Mouse (Mus musculus) ES-E14 (cell line): Measurements from ENCODE around the gene Fanca.

Experiments used
- CHD2 ChIP-seq: IDR thresholded peaks from 2 replicates; pipeline ENCODE4 v1.6.1; 2014; ENCODE audit warnings: mild to moderate bottlenecking, low read depth, low read length, inconsistent platforms
- HCFC1 ChIP-seq: IDR thresholded peaks from 2 replicates; pipeline ENCODE4 v1.6.1; 2012; ENCODE audit warnings: low read length, inconsistent platforms, borderline replicate concordance; ENCODE audit not compliant: insufficient read depth
- ZC3H11A ChIP-seq: IDR thresholded peaks from 2 replicates; pipeline ENCODE4 v1.6.1; 2012; ENCODE audit warnings: low read depth, mild to moderate bottlenecking, inconsistent platforms, low read length, borderline replicate concordance
- ZNF384 ChIP-seq: IDR thresholded peaks from 2 replicates; pipeline ENCODE4 v1.6.1; 2012; ENCODE audit warnings: low read depth, low read length, inconsistent platforms

GRCm38 (mm10) chr8:123284493-123284892 lies 33.9 kb downstream of the Fanca start:
- TF ChIP-seq ZNF384 (no peak), CHD2 (no peak), ZC3H11A (no peak), HCFC1 (no peak)
